Mouse (Mus musculus) CD4-positive, CD25-positive, alpha-beta regulatory T cell (primary cell): ENCODE data around the gene Phyhipl. TPM values are rescaled to one million over a fixed set of nuclear protein-coding genes. Genes with fewer than 3 reads are reported as not detected.

Experiments used
- polyA plus RNA-seq: library from polyadenylated mRNA; unstranded; fragments of 100-300 nt; shearing (Covaris generic); gene quantifications from one replicate; pipeline ENCODE4 v1.2.1, GENCODE M21; 2017

The Phyhipl gene
- polyA plus RNA-seq, result not detected

GRCm38 (mm10) chr10:70655828-70656227 is at the start of gene Phyhipl:
TSS of gene Phyhipl (minus strand) at chr10:70655965.

Other genes with a start within 250 kb of the Phyhipl start
- not detected for gene Fam13c, start 215.5 kb downstream of the Phyhipl start, polyA plus RNA-seq